Mouse (Mus musculus): ENCODE measurements around the gene Arid5b. TPM values are rescaled to one million over a fixed set of nuclear protein-coding genes. Genes with fewer than 3 reads are reported as not detected.

The Arid5b gene
- polyA plus RNA-seq, 1 experiment from 2014 or later: 39.1 TPM

DNA sequence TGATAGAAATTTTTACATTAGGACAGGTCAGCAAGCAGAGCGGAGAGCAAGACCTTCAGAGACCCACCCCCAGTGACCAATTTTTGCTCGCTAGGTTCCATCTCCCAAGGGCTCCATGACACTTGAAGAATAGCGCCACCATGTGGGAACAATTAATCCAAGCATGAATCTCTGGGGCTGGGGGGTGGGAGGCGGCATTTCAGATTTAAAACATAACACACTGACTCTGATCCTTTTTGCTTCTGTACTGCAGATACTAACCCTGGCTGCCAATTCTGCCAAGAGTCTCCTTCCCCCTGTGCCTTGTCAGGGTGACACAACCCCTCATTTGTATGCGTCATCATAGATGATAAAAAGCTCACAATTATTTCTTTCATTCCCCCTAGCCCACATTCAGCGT lies 122.4 kb downstream of the Arid5b start:
- Histone ChIP-seq H3K4me2 (no peak overlapping the region), H3K9me3 (no peaks in the 10 kb centered on the region)
- WGBS: 81% methylated on average over 6 of the region's 6 CpGs

DNA sequence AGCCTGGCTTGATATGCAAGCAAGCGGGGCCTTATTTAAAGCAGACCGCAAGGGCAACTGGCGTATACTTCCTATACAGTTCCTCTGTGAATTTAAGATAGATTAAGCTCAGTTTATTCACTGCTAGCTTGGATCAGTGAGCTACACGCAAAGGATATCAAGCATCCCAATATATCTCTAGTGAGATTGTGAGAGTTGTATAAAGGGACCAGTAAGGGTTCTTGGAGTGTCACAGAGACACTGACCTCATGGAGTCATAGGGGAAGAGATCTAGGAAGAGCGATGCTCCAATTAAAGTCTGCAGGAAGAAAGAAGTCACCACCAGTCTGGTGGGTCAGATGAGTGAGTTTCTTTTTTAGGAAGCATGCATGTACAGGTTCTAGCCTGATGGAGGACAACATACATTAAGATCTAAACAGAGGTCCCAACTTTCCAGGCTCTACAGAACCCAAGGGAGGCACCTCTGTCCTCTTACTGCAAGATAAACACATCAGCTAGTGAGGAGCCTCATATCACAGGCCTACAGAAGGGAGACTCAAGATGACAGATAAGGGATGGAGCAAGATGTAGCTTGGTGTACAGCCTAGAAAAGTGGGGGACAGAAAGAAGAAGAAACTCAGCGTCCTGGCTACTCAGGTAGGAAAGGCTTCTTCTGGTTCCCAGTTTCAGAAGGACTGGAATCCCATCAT lies 123.0 kb downstream of the Arid5b start:
- WGBS: 87% methylated on average over 6 of the region's 6 CpGs
- H3K27me3 ChIP-seq: no peaks in the 10 kb centered on the region
- ATAC-seq (ENCODE audit: borderline replicate concordance, extremely low read depth, low FRiP score, low TSS enrichment): no peak; the same call in 1 of the 2 replicates
- no peaks in the 10 kb centered on the region for H3K36me3 ChIP-seq
- no peak overlapping the region for H3K27ac ChIP-seq
- H3K4me3 ChIP-seq: no peak overlapping the region
- no peak overlapping the region for H3K9ac ChIP-seq
- no peak overlapping the region for H3K4me2 ChIP-seq
- no peaks in the 10 kb centered on the region for H3K9me3 ChIP-seq
- peaks cover 19% of the 10 kb centered on the region; the same call in 1 of the 2 replicates for H3K4me1 ChIP-seq

More for the DNA sequence above, 122.4 kb downstream of the Arid5b start:
- H3K27ac ChIP-seq: no peak overlapping the region
- H3K36me3 ChIP-seq: no peaks in the 10 kb centered on the region
- ATAC-seq (ENCODE audit: borderline replicate concordance, extremely low read depth, low FRiP score, low TSS enrichment): no peak; the same call in 1 of the 2 replicates
- no peak overlapping the region for H3K4me3 ChIP-seq
- H3K27me3 ChIP-seq: no peaks in the 10 kb centered on the region
- H3K9ac ChIP-seq: no peak overlapping the region
- peaks cover 19% of the 10 kb centered on the region; the same call in 1 of the 2 replicates for H3K4me1 ChIP-seq

DNA sequence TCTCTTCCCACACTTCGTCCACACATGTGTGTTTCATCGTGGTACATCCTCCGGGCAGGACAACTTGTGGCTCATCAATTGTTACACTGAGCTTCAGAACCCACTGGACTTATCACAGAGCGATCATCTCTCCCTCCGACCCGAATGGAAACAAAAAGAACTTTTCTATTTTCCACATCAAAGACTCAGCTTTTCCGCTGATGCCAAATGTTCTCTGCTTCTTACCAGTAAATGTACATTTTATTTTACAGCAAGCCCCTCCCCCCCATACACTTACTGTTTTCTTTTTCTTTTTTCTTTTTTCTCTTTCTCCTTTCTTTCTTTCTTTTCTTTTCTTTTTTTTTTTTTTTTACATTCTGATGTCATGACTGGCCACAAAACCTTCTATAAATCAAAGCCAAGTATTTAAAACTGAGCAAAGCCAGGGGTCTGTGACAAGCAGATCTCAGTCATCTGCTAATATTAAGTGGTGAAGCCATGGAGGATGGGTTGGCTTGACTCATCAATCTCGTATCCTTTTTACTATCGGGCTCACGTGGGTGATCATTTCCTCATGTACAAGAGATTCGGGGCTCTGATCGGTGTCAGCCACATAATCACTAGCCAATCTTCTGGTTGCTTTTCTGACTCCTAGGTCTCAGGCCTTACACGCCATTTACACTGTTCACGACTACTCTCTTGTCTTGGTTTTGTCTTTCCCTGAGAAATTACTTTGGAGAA lies 124.3 kb downstream of the Arid5b start:
- WGBS: 84% methylated on average over 14 of the region's 14 CpGs
- H3K27ac ChIP-seq: no peak overlapping the region
- no peak for ATAC-seq (ENCODE audit: borderline replicate concordance, extremely low read depth, low FRiP score, low TSS enrichment)
- no peak overlapping the region for H3K9ac ChIP-seq
- H3K4me2 ChIP-seq: no peak overlapping the region
- H3K4me1 ChIP-seq: peaks cover 19% of the 10 kb centered on the region; the same call in 1 of the 2 replicates
- H3K27me3 ChIP-seq: no peaks in the 10 kb centered on the region
- no peak overlapping the region for H3K4me3 ChIP-seq
- H3K9me3 ChIP-seq: no peaks in the 10 kb centered on the region
- H3K36me3 ChIP-seq: no peaks in the 10 kb centered on the region

DNA sequence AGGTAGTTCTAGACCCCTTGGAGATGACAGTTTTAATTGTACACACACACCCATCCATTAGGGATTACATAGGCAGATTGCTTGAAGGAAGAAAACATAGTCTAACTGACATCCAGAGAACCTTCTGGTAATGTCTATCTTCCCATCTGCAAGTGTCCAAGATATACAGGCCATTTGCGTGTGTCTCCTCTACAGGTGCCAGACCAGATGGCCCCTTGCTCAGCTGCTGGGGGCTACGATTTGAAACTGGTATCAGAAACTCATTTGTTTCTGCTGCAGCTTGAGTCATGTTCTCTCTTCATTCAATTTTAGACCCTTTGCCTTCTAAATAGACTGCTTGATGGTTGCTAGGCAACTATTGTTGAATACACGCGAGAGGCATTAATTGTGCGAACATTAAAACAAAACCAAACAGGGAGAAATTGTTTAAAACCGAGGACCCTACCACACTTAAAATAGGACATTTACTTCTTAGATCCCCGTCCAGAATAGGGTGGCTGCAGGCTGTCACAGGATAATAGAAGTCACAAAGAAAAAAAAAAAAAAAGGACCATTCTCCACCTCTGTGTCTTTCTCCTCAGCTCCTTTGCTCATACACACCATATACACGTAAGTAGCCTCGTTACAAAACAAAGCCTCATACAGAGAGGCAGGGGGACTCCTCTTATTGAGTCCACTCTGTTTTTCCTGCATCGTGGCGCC lies 125.0 kb downstream of the Arid5b start:
- no peak overlapping the region for H3K27ac ChIP-seq
- peaks cover 22% of the 10 kb centered on the region; the same call in 1 of the 2 replicates for H3K4me1 ChIP-seq
- ATAC-seq (ENCODE audit: borderline replicate concordance, extremely low read depth, low FRiP score, low TSS enrichment): no peak
- 74% methylated on average over 11 of the region's 11 CpGs for WGBS
- no peak overlapping the region for H3K4me3 ChIP-seq
- no peaks in the 10 kb centered on the region for H3K9me3 ChIP-seq
- H3K9ac ChIP-seq: no peak overlapping the region
- no peaks in the 10 kb centered on the region for H3K36me3 ChIP-seq
- no peaks in the 10 kb centered on the region for H3K27me3 ChIP-seq
- H3K4me2 ChIP-seq: no peak overlapping the region

DNA sequence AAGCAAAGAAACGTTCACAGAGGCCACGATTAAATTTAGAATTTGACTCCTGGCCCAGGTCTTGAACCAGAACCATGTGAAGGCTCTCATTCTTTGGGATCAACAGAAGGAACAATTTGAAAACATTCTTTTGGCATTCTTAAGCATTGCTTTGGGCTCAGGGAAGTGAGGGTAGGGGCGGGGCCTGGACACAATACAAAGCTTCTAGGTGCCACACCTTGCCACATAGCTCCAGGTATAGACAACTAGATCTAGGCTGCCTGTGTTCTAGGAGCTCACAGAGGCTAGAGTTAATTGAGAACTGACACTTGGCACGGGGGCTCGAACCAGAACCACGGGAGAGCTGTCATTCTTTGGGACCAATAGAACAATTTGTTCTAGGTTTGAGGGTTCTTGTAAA lies 130.0 kb downstream of the Arid5b start:
- no peak overlapping the region for H3K4me3 ChIP-seq
- WGBS: 71% methylated on average over 6 of the region's 6 CpGs
- no peaks in the 10 kb centered on the region for H3K27me3 ChIP-seq
- no peak overlapping the region for H3K4me2 ChIP-seq
- no peak overlapping the region for H3K9ac ChIP-seq
- H3K4me1 ChIP-seq: peaks cover 26% of the 10 kb centered on the region
- peak; percentile 17; the same call in 1 of the 2 replicates for ATAC-seq (ENCODE audit: borderline replicate concordance, extremely low read depth, low FRiP score, low TSS enrichment)
- H3K27ac ChIP-seq: peak overlapping the region; percentile 77
- H3K36me3 ChIP-seq: no peaks in the 10 kb centered on the region
- no peaks in the 10 kb centered on the region for H3K9me3 ChIP-seq

DNA sequence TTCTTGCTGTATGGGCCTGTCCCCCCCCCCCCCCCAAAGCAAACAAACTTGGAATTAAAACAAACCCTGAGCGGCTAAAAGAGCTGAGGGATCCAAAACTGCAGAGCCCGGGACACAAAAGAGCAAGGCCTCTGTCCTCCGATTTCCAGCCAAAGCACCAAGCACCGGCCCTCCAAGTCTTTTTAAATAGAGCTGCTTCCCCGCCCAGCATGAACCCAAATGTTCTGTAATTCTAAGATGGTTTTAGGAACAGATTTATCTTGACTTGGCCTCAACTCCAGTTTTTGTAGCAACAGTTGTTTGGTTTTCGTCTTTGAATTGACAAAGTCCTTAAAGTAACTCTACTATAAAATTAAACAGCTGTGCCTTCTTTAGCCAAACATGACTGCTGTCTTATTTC lies 130.8 kb downstream of the Arid5b start:
- WGBS: 15% methylated on average over 6 of the region's 6 CpGs
- peak overlapping the region; percentile 77 for H3K27ac ChIP-seq
- no peaks in the 10 kb centered on the region for H3K27me3 ChIP-seq
- H3K9me3 ChIP-seq: no peaks in the 10 kb centered on the region
- H3K4me3 ChIP-seq: no peak overlapping the region
- no peak overlapping the region for H3K9ac ChIP-seq
- H3K4me1 ChIP-seq: peaks cover 26% of the 10 kb centered on the region
- no peak overlapping the region for H3K4me2 ChIP-seq
- H3K36me3 ChIP-seq: no peaks in the 10 kb centered on the region
- peak; percentile 64; the same call in 1 of the 2 replicates for ATAC-seq (ENCODE audit: borderline replicate concordance, extremely low read depth, low FRiP score, low TSS enrichment)

DNA sequence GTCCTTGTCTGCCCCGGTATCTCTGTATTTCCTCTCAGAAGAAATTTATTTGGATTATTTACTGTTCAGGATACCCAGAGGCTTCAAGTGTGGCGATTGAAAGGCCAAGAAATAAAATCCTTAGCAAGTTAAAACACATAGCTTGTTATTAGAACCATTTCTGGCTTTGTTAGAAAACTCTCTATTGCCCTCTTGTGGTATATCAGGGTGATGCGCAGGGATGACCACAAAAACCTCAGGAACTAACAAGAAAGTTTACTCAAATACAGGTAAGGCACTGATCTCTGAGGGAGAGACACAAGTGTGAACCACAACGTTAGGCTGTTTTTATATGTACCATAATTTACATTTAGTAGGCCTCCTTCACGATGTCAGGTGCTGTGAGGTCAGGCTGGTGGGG lies 131.7 kb downstream of the Arid5b start:
- 3% methylated on average over 5 of the region's 5 CpGs for WGBS
- H3K9ac ChIP-seq: no peak overlapping the region
- H3K27ac ChIP-seq: no peak overlapping the region
- H3K27me3 ChIP-seq: no peaks in the 10 kb centered on the region
- H3K9me3 ChIP-seq: no peaks in the 10 kb centered on the region
- H3K4me1 ChIP-seq: peaks cover 26% of the 10 kb centered on the region
- no peak for ATAC-seq (ENCODE audit: borderline replicate concordance, extremely low read depth, low FRiP score, low TSS enrichment)
- H3K4me3 ChIP-seq: no peak overlapping the region
- no peak overlapping the region for H3K4me2 ChIP-seq
- H3K36me3 ChIP-seq: no peaks in the 10 kb centered on the region

DNA sequence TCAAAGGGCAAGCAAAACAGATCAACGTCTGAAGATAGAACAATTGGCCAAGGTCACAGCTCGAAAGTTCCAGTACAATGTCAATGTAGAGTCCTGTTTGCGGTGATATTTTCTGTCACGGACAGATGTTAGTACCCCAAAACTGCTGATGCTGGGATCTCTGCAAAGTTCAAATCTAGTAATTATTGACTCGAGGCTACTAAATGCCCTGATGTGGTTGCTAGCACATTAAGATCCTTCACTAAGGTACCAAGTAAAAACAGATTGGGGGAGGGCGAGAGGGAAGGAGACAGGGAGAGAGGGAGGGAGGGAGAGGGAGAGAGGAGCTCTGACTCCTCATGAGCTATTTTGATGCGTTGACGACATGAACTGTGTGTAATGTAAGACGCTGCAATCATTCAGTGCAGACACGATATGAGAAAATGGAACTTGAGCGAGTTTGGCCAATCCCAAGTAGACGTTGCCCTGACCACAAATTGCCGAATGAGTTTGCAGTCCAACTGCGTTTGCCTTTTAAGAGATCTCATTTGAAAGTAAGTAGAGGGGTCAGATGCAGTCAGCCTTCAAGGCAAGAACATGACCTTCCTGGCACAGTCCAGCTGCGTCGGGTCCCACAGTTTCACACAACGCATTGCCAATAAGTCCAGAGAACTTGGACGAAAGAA lies 133.1 kb downstream of the Arid5b start:
- Histone ChIP-seq H3K4me3 (no peak overlapping the region), H3K9ac (no peak overlapping the region), H3K4me1 (peaks cover 26% of the 10 kb centered on the region), H3K4me2 (no peak overlapping the region), H3K36me3 (no peaks in the 10 kb centered on the region), H3K27me3 (no peaks in the 10 kb centered on the region), H3K27ac (no peak overlapping the region), H3K9me3 (no peaks in the 10 kb centered on the region)
- no peak for ATAC-seq (ENCODE audit: borderline replicate concordance, extremely low read depth, low FRiP score, low TSS enrichment)
- 79% methylated on average over 18 of the region's 18 CpGs for WGBS

DNA sequence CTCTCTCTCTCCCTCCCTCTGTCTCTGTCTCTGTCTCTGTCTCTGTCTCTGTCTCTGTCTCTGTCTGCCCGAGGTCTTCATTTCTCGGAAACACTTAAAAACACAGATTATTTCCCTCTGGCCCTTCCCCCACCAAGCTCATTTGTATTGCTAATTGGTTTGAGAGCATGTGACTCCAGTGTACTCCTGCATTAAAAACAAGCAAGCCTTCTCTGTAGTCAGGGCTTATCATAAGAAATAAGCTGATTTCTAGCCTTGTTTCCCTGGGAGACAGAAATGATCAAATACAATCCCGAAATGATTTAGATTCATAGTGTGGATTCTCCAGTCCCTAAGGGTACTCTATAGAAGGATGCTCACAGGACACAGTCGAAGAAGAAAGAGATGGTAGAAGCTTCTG lies 136.0 kb downstream of the Arid5b start:
- Histone ChIP-seq H3K4me2 (no peak overlapping the region), H3K36me3 (no peaks in the 10 kb centered on the region), H3K9ac (no peak overlapping the region), H3K9me3 (no peaks in the 10 kb centered on the region), H3K4me1 (peaks cover 25% of the 10 kb centered on the region), H3K4me3 (no peak overlapping the region), H3K27me3 (no peaks in the 10 kb centered on the region), H3K27ac (no peak overlapping the region)
- WGBS: 78% methylated on average over 4 of the region's 4 CpGs
- ATAC-seq (ENCODE audit: borderline replicate concordance, extremely low read depth, low FRiP score, low TSS enrichment): no peak

DNA sequence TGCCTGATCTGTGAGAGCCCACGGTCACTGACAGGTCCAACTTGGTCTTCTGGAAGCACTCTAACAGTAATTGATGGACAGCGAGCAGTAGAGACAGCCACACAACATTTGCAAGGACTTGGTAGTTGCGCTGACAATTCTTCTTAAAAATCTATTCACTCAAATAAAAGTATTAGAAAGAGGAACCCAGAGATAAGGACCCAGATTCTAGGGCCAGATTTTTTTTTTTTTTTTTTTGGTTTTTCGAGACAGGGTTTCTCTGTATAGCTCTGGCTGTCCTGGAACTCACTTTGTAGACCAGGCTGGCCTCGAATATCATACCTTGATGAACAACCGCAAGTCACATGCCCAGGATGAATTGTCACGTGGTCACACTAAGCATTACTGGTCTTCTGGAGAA lies 137.0 kb downstream of the Arid5b start:
- no peaks in the 10 kb centered on the region for H3K27me3 ChIP-seq
- no peak overlapping the region for H3K4me2 ChIP-seq
- peaks cover 30% of the 10 kb centered on the region for H3K4me1 ChIP-seq
- H3K36me3 ChIP-seq: no peaks in the 10 kb centered on the region
- 76% methylated on average over 7 of the region's 7 CpGs for WGBS
- H3K27ac ChIP-seq: 0 out of 2 replicates have a peak overlapping the region, but pooled peaks have one; percentile 7
- ATAC-seq (ENCODE audit: borderline replicate concordance, extremely low read depth, low FRiP score, low TSS enrichment): no peak
- H3K9me3 ChIP-seq: no peaks in the 10 kb centered on the region
- H3K4me3 ChIP-seq: no peak overlapping the region
- no peak overlapping the region for H3K9ac ChIP-seq

DNA sequence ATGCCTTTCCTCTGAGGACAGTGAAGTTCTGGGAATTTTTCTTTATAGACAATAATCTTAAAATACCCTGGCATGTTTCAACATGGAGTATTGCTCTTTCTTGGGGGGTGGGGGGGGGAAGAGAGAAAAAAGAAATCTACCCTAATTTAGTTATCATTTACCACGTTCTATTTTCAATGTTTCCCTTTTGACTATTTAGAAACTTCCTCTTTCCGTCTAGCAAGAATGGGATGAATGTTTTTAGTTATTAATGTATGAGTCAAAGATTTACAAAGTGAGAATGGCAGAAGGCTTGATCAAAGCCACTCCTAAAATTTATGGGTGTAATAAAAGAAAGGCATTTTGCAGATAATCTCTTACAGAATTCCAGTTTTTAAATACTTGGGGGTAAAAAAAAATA lies 137.7 kb downstream of the Arid5b start:
- Histone ChIP-seq H3K9ac (no peak overlapping the region), H3K4me3 (no peak overlapping the region), H3K27me3 (no peaks in the 10 kb centered on the region), H3K27ac (no peak overlapping the region), H3K4me2 (no peak overlapping the region), H3K4me1 (peaks cover 34% of the 10 kb centered on the region), H3K36me3 (no peaks in the 10 kb centered on the region), H3K9me3 (no peaks in the 10 kb centered on the region)
- no peak for ATAC-seq (ENCODE audit: borderline replicate concordance, extremely low read depth, low FRiP score, low TSS enrichment)
- WGBS: 25% methylated on average over 2 of the region's 2 CpGs
